In genomic region chr3:151931096-151931495, GRCm38 (mm10) we compare ENCODE assay signal across 34 mouse cellular contexts.
"Had no signal": no experiment of that assay in that cellular context is flagged by ENCODE, and none has a peak within 500 bp of the region (broad histone marks: within the 10 kb centered on the region; RNA-seq: fewer than 3 reads in every experiment).

No protein-coding gene starts in this region.

- H3K4me1 ChIP-seq: heart, embryonic 12.5 days; heart, embryonic 13.5 days; heart, embryonic 15.5 days; hindbrain, embryonic 10.5 days; hindbrain, embryonic 12.5 days; hindbrain, embryonic 13.5 days; hindbrain, embryonic 15.5 days; intestine, embryonic 15.5 days; kidney, embryonic 15.5 days had no signal

- DNase-seq: heart, postnatal 10 days; heart, postnatal 14 days; heart, postnatal 36 days; heart, postnatal 4 days; kidney, adult 11 months; kidney, adult 18-20 months; kidney, adult 2 months; kidney, adult 8-10 months; kidney, adult 9 months; kidney, postnatal 10 days; kidney, postnatal 14 days; kidney, postnatal 25 days; kidney, postnatal 36 days; kidney, postnatal 4 days; layer of hippocampus, adult 9-11 months; layer of hippocampus, postnatal 36 days had no signal

- H3K27ac ChIP-seq: heart, embryonic 13.5 days; heart, embryonic 15.5 days; hindbrain, embryonic 10.5 days; hindbrain, embryonic 12.5 days; hindbrain, embryonic 13.5 days; hindbrain, embryonic 14.5 days; hindbrain, embryonic 15.5 days; hindbrain, postnatal 0 days; intestine, embryonic 15.5 days; kidney, embryonic 15.5 days; kidney, postnatal 0 days; layer of hippocampus, adult 2 months; left cerebral cortex, adult 2 months had no signal

- H3K27me3 ChIP-seq: heart, embryonic 12.5 days; heart, embryonic 13.5 days; heart, embryonic 15.5 days; hindbrain, embryonic 12.5 days; hindbrain, embryonic 13.5 days; hindbrain, embryonic 15.5 days; intestine, embryonic 15.5 days; kidney, embryonic 15.5 days had no signal

- H3K9ac ChIP-seq: heart, embryonic 12.5 days; heart, embryonic 13.5 days; heart, embryonic 15.5 days; hindbrain, embryonic 12.5 days; hindbrain, embryonic 13.5 days; hindbrain, embryonic 14.5 days; hindbrain, embryonic 15.5 days; intestine, embryonic 15.5 days; kidney, embryonic 15.5 days had no signal

- ATAC-seq: hindbrain, embryonic 16.5 days; hindbrain, postnatal 0 days; inflammation-experienced regulatory T-cells, adult 6 months; intestine, embryonic 15.5 days; intestine, embryonic 16.5 days; intestine, postnatal 0 days had no signal

- H3K4me3 ChIP-seq: heart, embryonic 12.5 days; heart, embryonic 13.5 days; heart, embryonic 15.5 days; hindbrain, embryonic 10.5 days; hindbrain, embryonic 12.5 days; hindbrain, embryonic 13.5 days; hindbrain, embryonic 15.5 days; intestine, embryonic 15.5 days; kidney, embryonic 15.5 days; layer of hippocampus, adult 2 months; left cerebral cortex, adult 2 months had no signal

- H3K36me3 ChIP-seq: heart, embryonic 12.5 days; heart, embryonic 15.5 days; hindbrain, embryonic 10.5 days; hindbrain, embryonic 12.5 days; hindbrain, embryonic 13.5 days; hindbrain, embryonic 15.5 days; intestine, embryonic 15.5 days; kidney, embryonic 15.5 days had no signal
